In genomic region chr12:76265001-76265400, GRCm38 (mm10) we compare ENCODE assay signal across 18 mouse cellular contexts. TPM values are rescaled to one million over a fixed set of nuclear protein-coding genes. Genes with fewer than 3 reads are reported as not detected.
DNase-seq lines count a peak whose midpoint lies in the region; ATAC-seq lines count a peak whose summit lies in the region.
"Had no signal": no experiment of that assay in that cellular context is flagged by ENCODE, and none has a peak within 500 bp of the region (broad histone marks: within the 10 kb centered on the region; RNA-seq: fewer than 3 reads in every experiment).

No protein-coding gene starts in this region.

- 82% methylated on average over 6 of the region's 6 CpGs for WGBS in hindbrain, embryonic 15.5 days
- WGBS in hindbrain, embryonic 10.5 days: 86% methylated on average over 6 of the region's 6 CpGs
- 86% methylated on average over 6 of the region's 6 CpGs for WGBS in midbrain, embryonic 16.5 days
- 84% methylated on average over 6 of the region's 6 CpGs for WGBS in midbrain, embryonic 13.5 days

- no peaks in the 10 kb centered on the region for H3K4me1 ChIP-seq in hindbrain, embryonic 15.5 days (replicated peaks)
- peaks cover 15% of the 10 kb centered on the region; the same call in 1 of the 2 replicates for H3K4me1 ChIP-seq in hindbrain, embryonic 10.5 days (replicated peaks)
- no peaks in the 10 kb centered on the region for H3K4me1 ChIP-seq in midbrain, embryonic 16.5 days (ENCODE audit: control insufficient read depth, insufficient read depth, low read length)
- no peaks in the 10 kb centered on the region for H3K4me1 ChIP-seq in midbrain, embryonic 13.5 days (replicated peaks)
- H3K4me1 ChIP-seq in megakaryocyte, embryonic 14.5 days: peaks cover 50% of the 10 kb centered on the region
- H3K4me1 ChIP-seq: limb, embryonic 12.5 days had no signal

- no peak for ATAC-seq in hindbrain, embryonic 15.5 days (ENCODE audit: low FRiP score, low read depth)
- ATAC-seq in midbrain, embryonic 16.5 days: no peak
- no peak for ATAC-seq in midbrain, embryonic 13.5 days
- ATAC-seq in common myeloid progenitor, adult 5-6 weeks (replicated peaks; ENCODE audit: low read depth, poor library complexity, severe bottlenecking): 0 out of 2 replicates have a peak, but pooled peaks have one; percentile 51
- ATAC-seq: intestine, postnatal 0 days had no signal

- no peak overlapping the region for H3K4me2 ChIP-seq in hindbrain, embryonic 15.5 days
- H3K4me2 ChIP-seq in midbrain, embryonic 16.5 days (ENCODE audit: low read length): no peak overlapping the region; the same call in 1 of the 2 replicates
- no peak overlapping the region for H3K4me2 ChIP-seq in midbrain, embryonic 13.5 days (replicated peaks)
- H3K4me2 ChIP-seq: heart, embryonic 12.5 days; limb, embryonic 12.5 days had no signal

- H3K36me3 ChIP-seq in hindbrain, embryonic 15.5 days: no peaks in the 10 kb centered on the region
- peaks cover 22% of the 10 kb centered on the region; the same call in 1 of the 2 replicates for H3K36me3 ChIP-seq in hindbrain, embryonic 10.5 days
- no peaks in the 10 kb centered on the region for H3K36me3 ChIP-seq in midbrain, embryonic 16.5 days (ENCODE audit: control insufficient read depth, insufficient read depth, low read length)
- no peaks in the 10 kb centered on the region for H3K36me3 ChIP-seq in midbrain, embryonic 13.5 days
- H3K36me3 ChIP-seq in megakaryocyte, embryonic 14.5 days (replicated peaks; ENCODE audit: low read length): peaks cover 39% of the 10 kb centered on the region
- H3K36me3 ChIP-seq: heart, embryonic 12.5 days had no signal

- no peaks in the 10 kb centered on the region for H3K27me3 ChIP-seq in hindbrain, embryonic 15.5 days
- no peaks in the 10 kb centered on the region for H3K27me3 ChIP-seq in hindbrain, embryonic 10.5 days (ENCODE audit: insufficient read depth, poor library complexity, severe bottlenecking)
- no peaks in the 10 kb centered on the region for H3K27me3 ChIP-seq in midbrain, embryonic 16.5 days (ENCODE audit: control insufficient read depth, insufficient read depth, low read depth, low read length)
- no peaks in the 10 kb centered on the region for H3K27me3 ChIP-seq in midbrain, embryonic 13.5 days
- no peaks in the 10 kb centered on the region for H3K27me3 ChIP-seq in megakaryocyte, embryonic 14.5 days (replicated peaks)
- H3K27me3 ChIP-seq: heart, embryonic 12.5 days; limb, embryonic 12.5 days had no signal

- peak overlapping the region; percentile 44 for H3K27ac ChIP-seq in hindbrain, embryonic 15.5 days (replicated peaks)
- H3K27ac ChIP-seq in hindbrain, embryonic 10.5 days: no peak overlapping the region
- H3K27ac ChIP-seq in midbrain, embryonic 16.5 days (ENCODE audit: low read length): 0 out of 2 replicates have a peak overlapping the region, but pooled peaks have one; percentile 28
- no peak overlapping the region for H3K27ac ChIP-seq in midbrain, embryonic 13.5 days
- H3K27ac ChIP-seq: forebrain, embryonic 10.5 days; limb, embryonic 12.5 days had no signal

- H3K4me3 ChIP-seq in hindbrain, embryonic 15.5 days: no peak overlapping the region
- no peak overlapping the region for H3K4me3 ChIP-seq in hindbrain, embryonic 10.5 days
- H3K4me3 ChIP-seq in midbrain, embryonic 16.5 days (ENCODE audit: low read depth, low read length): no peak overlapping the region
- H3K4me3 ChIP-seq in midbrain, embryonic 13.5 days (replicated peaks): no peak overlapping the region
- H3K4me3 ChIP-seq in megakaryocyte, embryonic 14.5 days (replicated peaks): peak overlapping the region; percentile 56
- H3K4me3 ChIP-seq: forebrain, embryonic 10.5 days; heart, embryonic 12.5 days; limb, embryonic 12.5 days had no signal

- H3K9ac ChIP-seq in hindbrain, embryonic 15.5 days: no peak overlapping the region
- H3K9ac ChIP-seq in midbrain, embryonic 16.5 days (ENCODE audit: low read depth, low read length): no peak overlapping the region
- no peak overlapping the region for H3K9ac ChIP-seq in midbrain, embryonic 13.5 days (replicated peaks)
- H3K9ac ChIP-seq: heart, embryonic 12.5 days; limb, embryonic 12.5 days had no signal

- DNase-seq in hindbrain, embryonic 10.5 days (ENCODE audit: low spot score): no peak
- DNase-seq in yolk sac, embryonic 10.5 days (ENCODE audit: low spot score): no peak
- DNase-seq: adrenal gland, postnatal 10 days; kidney, postnatal 14 days; lung, adult 2 months; right cerebral cortex, postnatal 25 days; thymus, postnatal 36 days had no signal

- no peaks in the 10 kb centered on the region for H3K9me3 ChIP-seq in hindbrain, embryonic 15.5 days
- H3K9me3 ChIP-seq in hindbrain, embryonic 10.5 days: no peaks in the 10 kb centered on the region
- H3K9me3 ChIP-seq in midbrain, embryonic 16.5 days (replicated peaks; ENCODE audit: control insufficient read depth, low read length, poor library complexity, severe bottlenecking): no peaks in the 10 kb centered on the region
- H3K9me3 ChIP-seq in midbrain, embryonic 13.5 days: no peaks in the 10 kb centered on the region
- H3K9me3 ChIP-seq in megakaryocyte, embryonic 14.5 days: no peaks in the 10 kb centered on the region
- H3K9me3 ChIP-seq: forebrain, embryonic 10.5 days; heart, embryonic 12.5 days; limb, embryonic 12.5 days had no signal

RNA-seq across cellular contexts. Expression of gene Mthfd1, which starts 9.9 kb away (rescaled TPM):
- polyA plus RNA-seq in hindbrain, embryonic 15.5 days (2015; fragmentation: Nextera tagmentation; extraction: Ambion mirVana): 33.1 and 34.1 TPM in 2 replicates
- polyA plus RNA-seq in hindbrain, embryonic 10.5 days (2016; fragmentation: Nextera tagmentation; extraction: Ambion mirVana): 62.5 and 85.6 TPM in 2 replicates
- polyA plus RNA-seq in midbrain, embryonic 16.5 days (2015; fragmentation: Nextera tagmentation; extraction: Ambion mirVana): 28.2 and 35.2 TPM in 2 replicates
- polyA plus RNA-seq in midbrain, embryonic 13.5 days (2015; fragmentation: Nextera tagmentation; extraction: Ambion mirVana): 33.5 and 33.9 TPM in 2 replicates
- 213 and 248 TPM in 2 replicates for total RNA-seq in common myeloid progenitor, adult 5-6 weeks (2017)
- polyA plus RNA-seq in megakaryocyte, embryonic 14.5 days (2012; ENCODE audit: insufficient read depth, low replicate concordance): 30.6 and 61.4 TPM in 2 replicates

RNA-seq across cellular contexts. Expression of gene Tex21, which starts 18.5 kb away (rescaled TPM):
- not detected in 2 replicates for polyA plus RNA-seq in hindbrain, embryonic 15.5 days (2015; fragmentation: Nextera tagmentation; extraction: Ambion mirVana)
- not detected in 2 replicates for polyA plus RNA-seq in hindbrain, embryonic 10.5 days (2016; fragmentation: Nextera tagmentation; extraction: Ambion mirVana)
- polyA plus RNA-seq in midbrain, embryonic 16.5 days (2015; fragmentation: Nextera tagmentation; extraction: Ambion mirVana): not detected in 2 replicates
- polyA plus RNA-seq in midbrain, embryonic 13.5 days (2015; fragmentation: Nextera tagmentation; extraction: Ambion mirVana): not detected in 2 replicates
- total RNA-seq in common myeloid progenitor, adult 5-6 weeks (2017): 1.2 TPM in 1 of 2 replicates, not detected in the other
- not detected in 2 replicates for polyA plus RNA-seq in megakaryocyte, embryonic 14.5 days (2012; ENCODE audit: insufficient read depth, low replicate concordance)
- total RNA-seq: adrenal gland, postnatal 10 days; gastrocnemius, postnatal 4 days; heart, postnatal 25 days had no signal
- polyA plus RNA-seq: forebrain, embryonic 10.5 days; intestine, postnatal 0 days; limb, embryonic 12.5 days; lung, adult 2 months had no signal

RNA-seq across cellular contexts. Expression of gene Akap5, which starts 59.7 kb away (rescaled TPM):
- polyA plus RNA-seq in hindbrain, embryonic 15.5 days (2015; fragmentation: Nextera tagmentation; extraction: Ambion mirVana): 10.7 and 12.4 TPM in 2 replicates
- 3.7 and 4.0 TPM in 2 replicates for polyA plus RNA-seq in hindbrain, embryonic 10.5 days (2016; fragmentation: Nextera tagmentation; extraction: Ambion mirVana)
- 10.6 and 11.6 TPM in 2 replicates for polyA plus RNA-seq in midbrain, embryonic 16.5 days (2015; fragmentation: Nextera tagmentation; extraction: Ambion mirVana)
- polyA plus RNA-seq in midbrain, embryonic 13.5 days (2015; fragmentation: Nextera tagmentation; extraction: Ambion mirVana): 6.5 and 6.9 TPM in 2 replicates
- 0.87 and 1.4 TPM in 2 replicates for total RNA-seq in common myeloid progenitor, adult 5-6 weeks (2017)
- polyA plus RNA-seq in megakaryocyte, embryonic 14.5 days (2012; ENCODE audit: insufficient read depth, low replicate concordance): 0.63 TPM in 1 of 2 replicates, not detected in the other

Comparison
In these comparisons a context has a peak if more than half of its experiments do, and no peak if none do; other contexts are left out.
1. H3K27ac ChIP-seq: peak in hindbrain, embryonic 15.5 days (single experiment) and midbrain, embryonic 16.5 days (single experiment); none in hindbrain, embryonic 10.5 days (single experiment) and midbrain, embryonic 13.5 days (single experiment).